Mouse (Mus musculus) spleen, adult 2 months (tissue): ENCODE measurements around the gene Slc3a2.

ENCODE experiments used
- CTCF ChIP-seq: fragments of 200-500 bp; IDR thresholded peaks from 2 replicates; pipeline ENCODE4 v1.5.1; 2011; ENCODE audit warnings: mild to moderate bottlenecking, inconsistent platforms; ENCODE audit not compliant: insufficient read depth, insufficient read length, insufficient replicate concordance; ENCODE audit errors: extremely low read depth
- POLR2A ChIP-seq: fragments of 200-500 bp; IDR thresholded peaks from 2 replicates; pipeline ENCODE4 v1.6.1; 2011; ENCODE audit warnings: low read depth, low read length, inconsistent platforms

GRCm38 (mm10) chr19:8765562-8765961 is 42.4 kb upstream of the Slc3a2 start:
- TF ChIP-seq CTCF (no peak), POLR2A (no peak)
